Mouse (Mus musculus): ENCODE measurements at regions not wholly inside any gene's neighbourhood (a gene's known extent, or its start where the extent isn't known, plus 50 kb on each side); places are given as distances from the start of the nearest gene placed in this dataset.

DNA sequence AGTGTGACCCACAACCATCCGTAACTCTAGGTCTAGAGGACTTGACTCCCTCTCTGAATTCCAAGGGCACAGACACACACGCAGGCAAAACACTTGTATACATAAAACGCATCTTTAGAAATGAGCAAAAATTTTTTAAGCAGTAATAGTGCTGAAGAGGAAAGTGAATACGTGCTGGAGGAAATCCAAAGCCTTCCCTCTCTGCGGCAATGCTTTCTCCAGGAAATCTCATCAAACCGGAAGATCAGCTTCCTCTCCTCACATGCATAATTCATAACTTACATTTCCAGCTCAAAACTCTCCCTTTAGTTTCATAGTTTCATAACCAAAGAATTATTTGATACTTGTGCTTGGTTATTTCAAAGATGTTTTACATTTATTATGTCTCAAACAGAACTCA is 209.3 kb upstream of the Cited2 start:
- Histone ChIP-seq H3K9ac (replicated peaks; ENCODE audit: low read depth, low read length) (no peak overlapping the region), H3K4me2 (replicated peaks; ENCODE audit: low read depth, low read length) (no peak overlapping the region), H3K4me3 (ENCODE audit: low read depth, low read length) (no peak overlapping the region), H3K4me1 (ENCODE audit: control insufficient read depth, insufficient read depth, low read length) (no peaks in the 10 kb centered on the region), H3K27me3 (ENCODE audit: control insufficient read depth, insufficient read depth, low read length) (no peaks in the 10 kb centered on the region), H3K9me3 (ENCODE audit: control insufficient read depth, low read depth, low read length) (no peaks in the 10 kb centered on the region), H3K36me3 (ENCODE audit: control insufficient read depth, insufficient read depth, low read length) (no peaks in the 10 kb centered on the region), H3K27ac (ENCODE audit: low read length) (no peak overlapping the region)
- ATAC-seq (ENCODE audit: insufficient number of reproducible peaks, insufficient read depth, low FRiP score, low read depth) = no peak
- WGBS = 82% methylated on average over 6 of the region's 6 CpGs

DNA sequence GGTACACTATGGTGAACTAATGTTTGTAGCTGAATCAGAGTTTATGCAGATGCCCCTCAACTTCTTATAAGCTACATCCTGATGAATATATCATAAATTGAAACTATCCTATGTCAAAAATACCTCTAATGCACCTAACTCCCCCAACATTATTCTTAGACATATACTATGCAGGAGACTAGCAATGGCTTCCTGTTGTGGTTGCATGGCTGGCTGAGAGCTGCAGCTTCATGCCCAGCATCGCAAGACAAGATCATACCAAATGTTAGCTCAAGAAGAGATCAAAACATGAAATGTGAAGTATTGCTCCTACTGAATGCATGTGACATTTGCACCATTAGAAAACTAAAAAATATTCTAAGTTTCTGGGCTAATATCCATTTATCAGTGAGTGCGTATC is 206.9 kb upstream of the Cited2 start:
- no peaks in the 10 kb centered on the region for H3K27me3 ChIP-seq (ENCODE audit: control insufficient read depth, insufficient read depth, low read length)
- WGBS = 96% methylated on average over 2 of the region's 2 CpGs
- no peaks in the 10 kb centered on the region for H3K36me3 ChIP-seq (ENCODE audit: control insufficient read depth, insufficient read depth, low read length)
- H3K9me3 ChIP-seq (ENCODE audit: control insufficient read depth, low read depth, low read length) = no peaks in the 10 kb centered on the region
- H3K4me1 ChIP-seq (ENCODE audit: control insufficient read depth, insufficient read depth, low read length) = no peaks in the 10 kb centered on the region
- H3K9ac ChIP-seq (replicated peaks; ENCODE audit: low read depth, low read length) = no peak overlapping the region
- no peak for ATAC-seq (ENCODE audit: insufficient number of reproducible peaks, insufficient read depth, low FRiP score, low read depth)
- no peak overlapping the region for H3K27ac ChIP-seq (ENCODE audit: low read length)
- no peak overlapping the region for H3K4me2 ChIP-seq (replicated peaks; ENCODE audit: low read depth, low read length)
- no peak overlapping the region for H3K4me3 ChIP-seq (ENCODE audit: low read depth, low read length)

DNA sequence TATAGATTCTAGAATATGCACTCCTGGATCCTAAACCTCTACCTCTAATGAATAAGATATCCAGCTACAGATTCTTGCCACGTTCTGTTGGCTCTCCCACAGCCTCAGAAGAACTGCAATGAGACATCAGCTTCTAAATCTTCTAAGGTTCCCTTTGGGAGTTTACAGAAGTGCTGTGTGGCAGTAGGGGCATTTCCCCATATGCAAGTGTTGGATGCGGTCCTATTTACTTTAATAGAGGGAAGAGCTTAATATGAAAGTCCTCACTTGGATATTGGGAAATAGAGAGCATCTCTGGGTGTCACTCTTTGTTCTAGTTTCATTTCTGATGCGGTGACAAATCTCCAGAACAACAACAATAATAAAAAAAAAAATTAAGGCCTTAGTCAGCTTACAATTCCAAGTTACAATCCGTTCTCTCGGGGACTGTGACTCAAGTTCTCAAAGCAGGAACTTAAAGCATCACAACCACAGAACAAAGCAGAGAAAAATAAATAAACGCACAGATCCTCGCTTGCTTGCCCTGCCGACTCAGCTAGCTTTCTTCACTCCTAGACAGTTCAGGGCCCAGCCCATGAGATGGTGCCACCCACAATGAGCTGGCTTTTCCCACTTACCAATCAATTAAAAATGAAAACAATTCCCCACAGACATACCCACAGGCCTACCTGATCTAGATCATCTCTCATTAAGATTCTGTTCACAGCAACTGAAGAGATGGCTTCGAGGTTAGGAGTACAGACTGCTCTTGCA is 204.4 kb upstream of the Cited2 start:
- Histone ChIP-seq H3K36me3 (ENCODE audit: control insufficient read depth, insufficient read depth, low read length) (no peaks in the 10 kb centered on the region), H3K4me1 (ENCODE audit: control insufficient read depth, insufficient read depth, low read length) (no peaks in the 10 kb centered on the region), H3K4me2 (replicated peaks; ENCODE audit: low read depth, low read length) (no peak overlapping the region), H3K9me3 (ENCODE audit: control insufficient read depth, low read depth, low read length) (no peaks in the 10 kb centered on the region), H3K27me3 (ENCODE audit: control insufficient read depth, insufficient read depth, low read length) (no peaks in the 10 kb centered on the region), H3K4me3 (ENCODE audit: low read depth, low read length) (no peak overlapping the region), H3K27ac (ENCODE audit: low read length) (no peak overlapping the region), H3K9ac (replicated peaks; ENCODE audit: low read depth, low read length) (no peak overlapping the region)
- 60% methylated on average over 9 of the region's 9 CpGs for WGBS
- no peak for ATAC-seq (ENCODE audit: insufficient number of reproducible peaks, insufficient read depth, low FRiP score, low read depth)

DNA sequence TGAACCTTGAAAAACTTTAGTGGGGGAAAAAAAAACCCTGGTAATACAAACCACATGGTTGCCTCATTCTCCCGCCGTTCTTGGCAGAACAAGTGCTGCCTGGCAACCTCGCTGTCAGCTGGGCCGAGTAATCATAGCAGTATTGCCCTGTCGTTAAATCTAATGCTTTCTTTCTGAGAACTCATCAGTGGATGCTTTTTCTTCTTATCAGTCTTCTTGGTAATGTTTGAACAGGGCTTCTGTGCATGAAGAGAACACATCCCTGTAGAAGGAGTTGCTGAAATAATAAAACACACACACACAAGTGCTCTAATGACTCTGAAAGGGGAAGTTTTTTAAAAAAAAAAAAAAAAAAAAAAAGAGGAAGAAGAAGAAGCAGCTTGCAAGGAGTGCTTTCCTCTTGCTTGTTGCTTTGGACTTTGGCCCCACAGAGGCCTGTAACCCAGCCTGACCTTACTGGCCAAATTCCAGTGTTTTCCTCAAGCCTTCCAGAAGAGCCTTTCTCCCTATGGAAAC is 200.9 kb upstream of the Cited2 start:
- Histone ChIP-seq H3K4me1 (ENCODE audit: control insufficient read depth, insufficient read depth, low read length) (no peaks in the 10 kb centered on the region), H3K9me3 (ENCODE audit: control insufficient read depth, low read depth, low read length) (no peaks in the 10 kb centered on the region), H3K4me3 (ENCODE audit: low read depth, low read length) (no peak overlapping the region), H3K9ac (replicated peaks; ENCODE audit: low read depth, low read length) (no peak overlapping the region), H3K27ac (ENCODE audit: low read length) (no peak overlapping the region), H3K36me3 (ENCODE audit: control insufficient read depth, insufficient read depth, low read length) (no peaks in the 10 kb centered on the region), H3K4me2 (replicated peaks; ENCODE audit: low read depth, low read length) (no peak overlapping the region), H3K27me3 (ENCODE audit: control insufficient read depth, insufficient read depth, low read length) (no peaks in the 10 kb centered on the region)
- 36% methylated on average over 5 of the region's 5 CpGs for WGBS
- no peak for ATAC-seq (ENCODE audit: insufficient number of reproducible peaks, insufficient read depth, low FRiP score, low read depth)

DNA sequence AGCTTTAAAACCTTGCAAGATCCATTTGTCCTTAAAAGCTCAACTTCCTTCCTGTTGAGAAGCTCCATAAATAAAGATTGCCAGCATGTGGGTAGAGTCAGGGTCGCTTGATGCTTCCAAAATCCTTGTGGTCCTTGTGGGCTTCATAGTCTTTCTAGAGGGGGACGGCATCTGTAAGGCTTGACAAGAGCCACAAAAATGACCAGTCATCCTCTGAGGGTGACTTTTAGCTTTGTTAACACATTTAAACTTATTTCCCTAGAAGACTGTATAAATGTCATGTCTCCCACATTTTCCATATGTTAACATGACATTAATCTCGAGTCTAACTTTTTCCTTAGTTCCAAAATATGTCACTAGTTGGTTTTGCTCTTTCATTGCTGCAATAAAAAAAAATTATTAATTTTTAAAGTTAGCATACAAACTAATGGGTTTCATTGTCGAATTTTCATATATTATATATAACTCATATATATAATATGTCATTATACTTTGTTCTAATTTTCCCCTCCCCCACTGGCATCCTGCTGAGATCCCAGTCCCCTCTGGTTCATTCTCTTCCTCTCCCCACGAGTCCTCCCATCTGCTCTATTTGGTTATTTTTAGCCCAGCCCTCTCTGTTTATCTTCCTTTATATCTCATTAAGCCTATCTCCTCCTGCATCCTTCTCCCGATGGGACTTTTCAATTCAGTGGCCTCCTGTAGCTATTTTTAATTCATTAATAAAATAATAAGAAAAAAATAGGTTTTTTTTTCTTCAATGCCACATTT is 199.3 kb upstream of the Cited2 start:
- Histone ChIP-seq H3K9ac (replicated peaks; ENCODE audit: low read depth, low read length) (no peak overlapping the region), H3K9me3 (ENCODE audit: control insufficient read depth, low read depth, low read length) (no peaks in the 10 kb centered on the region), H3K27me3 (ENCODE audit: control insufficient read depth, insufficient read depth, low read length) (no peaks in the 10 kb centered on the region), H3K4me1 (ENCODE audit: control insufficient read depth, insufficient read depth, low read length) (peaks cover 7% of the 10 kb centered on the region; the same call in 1 of the 2 replicates), H3K4me2 (replicated peaks; ENCODE audit: low read depth, low read length) (no peak overlapping the region), H3K4me3 (ENCODE audit: low read depth, low read length) (no peak overlapping the region), H3K36me3 (ENCODE audit: control insufficient read depth, insufficient read depth, low read length) (no peaks in the 10 kb centered on the region), H3K27ac (ENCODE audit: low read length) (no peak overlapping the region)
- 61% methylated on average over 6 of the region's 6 CpGs for WGBS
- no peak for ATAC-seq (ENCODE audit: insufficient number of reproducible peaks, insufficient read depth, low FRiP score, low read depth)

DNA sequence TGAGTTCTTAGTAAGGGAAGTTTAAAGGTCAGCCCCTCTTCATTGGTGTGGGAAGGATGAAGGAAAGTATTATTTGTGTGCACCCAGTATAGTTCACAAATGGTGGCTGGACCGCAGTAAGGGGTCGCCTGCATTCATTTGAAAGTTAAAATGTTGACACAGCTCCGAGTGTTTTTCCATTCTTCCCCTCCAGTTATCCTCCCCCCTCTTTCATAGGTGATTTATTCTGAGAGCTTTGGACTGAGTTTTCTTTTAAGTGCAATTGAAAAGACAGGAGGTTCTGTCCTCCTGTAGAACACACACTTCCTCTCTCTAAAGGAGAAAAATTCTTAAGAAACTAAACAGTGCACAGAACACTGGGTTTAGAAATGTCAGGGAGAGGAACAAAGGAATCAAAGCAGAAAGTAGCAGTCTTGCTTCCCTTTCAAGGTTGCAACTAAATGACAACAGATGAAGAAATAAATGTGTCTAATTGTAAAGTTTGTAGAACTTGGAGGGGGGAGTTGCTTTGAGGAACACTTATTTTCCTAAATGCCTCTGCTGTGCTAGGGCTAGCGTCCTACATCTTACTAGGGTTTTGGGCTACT is 195.8 kb upstream of the Cited2 start:
- peaks cover 7% of the 10 kb centered on the region; the same call in 1 of the 2 replicates for H3K4me1 ChIP-seq (ENCODE audit: control insufficient read depth, insufficient read depth, low read length)

DNA sequence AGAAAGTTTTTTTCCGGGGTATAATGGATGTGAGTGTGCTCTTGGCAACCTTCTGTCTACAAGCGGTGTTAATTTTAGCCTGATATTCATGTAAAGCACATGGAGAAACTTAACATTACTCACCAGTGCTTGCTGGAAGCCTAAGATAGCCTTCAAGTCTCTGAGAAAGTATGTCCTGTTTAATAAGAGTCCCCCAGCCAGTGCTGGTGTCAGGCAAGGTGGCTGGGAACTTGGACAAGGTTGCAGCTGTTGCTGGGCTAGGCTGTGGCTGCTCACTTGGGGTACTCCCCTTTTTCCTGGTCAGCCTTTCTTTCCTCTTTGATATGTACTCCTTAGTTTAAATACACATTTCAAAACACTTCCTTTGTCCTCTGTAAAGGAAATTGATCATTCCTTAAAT is 194.9 kb upstream of the Cited2 start:
- Histone ChIP-seq H3K36me3 (ENCODE audit: control insufficient read depth, insufficient read depth, low read length) (no peaks in the 10 kb centered on the region), H3K27me3 (ENCODE audit: control insufficient read depth, insufficient read depth, low read length) (no peaks in the 10 kb centered on the region), H3K4me2 (replicated peaks; ENCODE audit: low read depth, low read length) (no peak overlapping the region), H3K27ac (ENCODE audit: low read length) (peak overlapping the region; percentile 39; the same call in 1 of the 2 replicates), H3K4me3 (ENCODE audit: low read depth, low read length) (no peak overlapping the region), H3K9me3 (ENCODE audit: control insufficient read depth, low read depth, low read length) (no peaks in the 10 kb centered on the region), H3K4me1 (ENCODE audit: control insufficient read depth, insufficient read depth, low read length) (peaks cover 7% of the 10 kb centered on the region; the same call in 1 of the 2 replicates), H3K9ac (replicated peaks; ENCODE audit: low read depth, low read length) (no peak overlapping the region)
- WGBS = 46% methylated on average over 2 of the region's 2 CpGs
- peak; percentile 69; the same call in 1 of the 2 replicates for ATAC-seq (ENCODE audit: insufficient number of reproducible peaks, insufficient read depth, low FRiP score, low read depth)

More for the DNA sequence above, 195.8 kb upstream of the Cited2 start:
- no peak for ATAC-seq (ENCODE audit: insufficient number of reproducible peaks, insufficient read depth, low FRiP score, low read depth)
- Histone ChIP-seq H3K27me3 (ENCODE audit: control insufficient read depth, insufficient read depth, low read length) (no peaks in the 10 kb centered on the region), H3K9ac (replicated peaks; ENCODE audit: low read depth, low read length) (no peak overlapping the region), H3K27ac (ENCODE audit: low read length) (no peak overlapping the region), H3K36me3 (ENCODE audit: control insufficient read depth, insufficient read depth, low read length) (no peaks in the 10 kb centered on the region), H3K4me3 (ENCODE audit: low read depth, low read length) (no peak overlapping the region), H3K9me3 (ENCODE audit: control insufficient read depth, low read depth, low read length) (no peaks in the 10 kb centered on the region), H3K4me2 (replicated peaks; ENCODE audit: low read depth, low read length) (no peak overlapping the region)
- WGBS = 64% methylated on average over 4 of the region's 4 CpGs

DNA sequence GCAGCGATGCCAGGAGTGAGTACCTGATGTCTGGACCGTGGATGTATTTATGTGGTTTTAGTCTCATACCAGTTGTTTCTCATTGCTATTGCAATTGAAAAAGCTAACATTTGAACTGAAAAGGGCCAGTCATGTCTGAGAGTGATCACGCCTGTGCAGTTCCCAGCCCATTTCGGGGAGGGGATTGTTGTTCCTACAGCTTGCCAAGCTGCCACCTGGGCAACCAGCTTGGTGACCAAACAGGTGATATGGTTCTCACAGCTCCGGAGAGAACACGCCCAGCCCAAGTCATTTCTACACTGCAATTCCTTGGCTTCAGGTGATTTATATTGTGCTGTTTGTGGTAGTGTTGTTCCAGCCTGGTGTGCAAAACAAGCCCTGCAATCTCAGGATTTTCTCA is 194.2 kb upstream of the Cited2 start:
- H3K27ac ChIP-seq (ENCODE audit: low read length) = no peak overlapping the region
- no peak overlapping the region for H3K9ac ChIP-seq (replicated peaks; ENCODE audit: low read depth, low read length)
- H3K27me3 ChIP-seq (ENCODE audit: control insufficient read depth, insufficient read depth, low read length) = no peaks in the 10 kb centered on the region
- H3K4me3 ChIP-seq (ENCODE audit: low read depth, low read length) = no peak overlapping the region
- H3K9me3 ChIP-seq (ENCODE audit: control insufficient read depth, low read depth, low read length) = no peaks in the 10 kb centered on the region
- H3K36me3 ChIP-seq (ENCODE audit: control insufficient read depth, insufficient read depth, low read length) = no peaks in the 10 kb centered on the region
- 65% methylated on average over 6 of the region's 6 CpGs for WGBS
- no peak overlapping the region for H3K4me2 ChIP-seq (replicated peaks; ENCODE audit: low read depth, low read length)
- H3K4me1 ChIP-seq (ENCODE audit: control insufficient read depth, insufficient read depth, low read length) = peaks cover 7% of the 10 kb centered on the region; the same call in 1 of the 2 replicates
- peak; percentile 49; the same call in 1 of the 2 replicates for ATAC-seq (ENCODE audit: insufficient number of reproducible peaks, insufficient read depth, low FRiP score, low read depth)

All from stomach, embryonic 14.5 days (tissue).